Mouse (Mus musculus): ENCODE results near the gene Rcc2.

Rcc2 gene

DNA sequence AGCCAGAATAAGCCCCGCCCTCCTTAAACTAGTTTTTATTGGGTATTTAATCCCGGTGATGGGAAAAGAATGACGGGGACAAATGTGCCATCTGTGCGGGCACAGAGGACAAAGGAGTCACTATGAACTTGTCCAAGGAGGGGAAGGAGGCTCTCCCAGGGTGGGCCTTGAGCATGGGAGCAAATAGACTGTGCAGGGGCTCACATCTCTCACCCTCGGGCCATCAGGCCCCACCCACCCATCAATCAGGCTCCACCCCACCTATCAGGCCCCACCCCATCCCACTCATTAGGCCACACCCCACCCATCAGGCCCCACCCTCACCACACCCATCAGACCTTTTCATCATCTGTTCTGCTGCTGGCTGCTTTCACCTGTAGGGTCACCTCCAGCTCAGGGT lies 68.6 kb downstream of the Rcc2 start:
- no peak for DNase-seq

DNA sequence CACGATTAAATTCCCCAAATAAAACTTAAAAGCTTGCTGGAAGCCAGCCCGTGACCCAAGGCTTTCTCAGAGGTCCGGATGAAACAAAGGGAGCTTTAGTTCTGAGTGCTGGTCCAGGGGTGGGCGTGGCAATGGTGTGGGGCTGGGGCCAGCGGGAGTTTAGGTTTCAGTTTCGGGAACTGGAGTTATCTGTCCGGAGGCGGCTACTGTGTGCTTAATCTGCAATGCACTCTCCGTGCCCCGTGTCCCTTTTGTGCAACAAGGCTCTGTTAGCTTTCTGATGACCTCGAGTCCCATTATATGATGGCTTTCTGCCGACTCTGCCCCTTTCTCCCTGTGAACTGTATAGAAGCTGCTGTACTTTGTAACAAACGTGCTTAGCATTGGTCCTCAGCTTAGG lies 70.1 kb downstream of the Rcc2 start:
- no peak for DNase-seq

- no peak for DNase-seq
Observed at GRCm38 (mm10) chr4:140771091-140771490, 70.8 kb downstream of the Rcc2 start.
